Mouse (Mus musculus) right cerebral cortex, postnatal 14 days (tissue): Measurements from ENCODE around the gene Esyt2.
A peak's percentile ranks its signal among the peaks of the same experiment; 100 is the strongest.

ENCODE experiments used
- DNase-seq: peaks from one replicate; pipeline ENCODE4 v3.0.0; 2022

The Esyt2 gene

DNA sequence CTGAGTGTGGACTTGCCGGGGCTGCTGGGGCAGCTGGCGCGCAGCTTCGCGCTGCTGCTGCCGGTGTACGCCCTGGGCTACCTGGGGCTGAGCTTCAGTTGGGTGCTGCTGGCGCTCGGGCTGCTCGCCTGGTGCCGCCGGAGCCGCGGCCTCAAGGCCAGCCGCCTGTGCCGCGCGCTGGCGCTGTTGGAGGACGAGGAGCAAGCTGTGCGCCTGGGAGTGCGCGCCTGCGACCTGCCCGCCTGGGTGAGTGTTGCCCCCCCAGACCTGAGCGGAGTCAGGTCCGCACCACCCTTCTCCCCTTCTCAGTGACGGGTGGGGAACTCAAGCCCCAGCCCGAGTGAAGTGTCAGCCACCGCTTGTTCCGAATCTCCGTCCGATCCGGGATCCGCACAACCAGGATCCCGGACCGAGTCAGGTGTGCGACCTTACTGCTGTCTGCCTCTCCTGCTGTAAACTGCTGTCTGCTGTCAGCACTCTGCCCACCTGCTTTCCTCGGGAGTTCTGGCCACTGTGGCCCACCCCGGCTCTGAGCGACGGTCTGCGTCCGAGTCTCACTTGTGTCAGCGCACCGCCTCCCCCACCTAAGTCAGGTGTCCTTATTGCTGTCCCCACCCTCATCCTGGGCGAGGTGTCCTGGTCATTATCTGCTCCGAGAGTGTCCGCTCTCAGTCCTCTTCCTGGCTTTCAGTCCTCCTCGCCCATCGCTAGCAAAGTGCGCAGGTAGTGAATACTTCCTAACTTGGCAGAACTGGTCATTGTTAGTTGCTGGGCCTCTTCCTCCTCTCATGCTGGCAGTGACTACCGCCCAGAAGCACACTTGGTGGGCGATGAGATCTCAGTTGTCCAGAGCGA, 658 bp downstream of the Esyt2 start:
- DNase-seq: peak; percentile 38

DNA sequence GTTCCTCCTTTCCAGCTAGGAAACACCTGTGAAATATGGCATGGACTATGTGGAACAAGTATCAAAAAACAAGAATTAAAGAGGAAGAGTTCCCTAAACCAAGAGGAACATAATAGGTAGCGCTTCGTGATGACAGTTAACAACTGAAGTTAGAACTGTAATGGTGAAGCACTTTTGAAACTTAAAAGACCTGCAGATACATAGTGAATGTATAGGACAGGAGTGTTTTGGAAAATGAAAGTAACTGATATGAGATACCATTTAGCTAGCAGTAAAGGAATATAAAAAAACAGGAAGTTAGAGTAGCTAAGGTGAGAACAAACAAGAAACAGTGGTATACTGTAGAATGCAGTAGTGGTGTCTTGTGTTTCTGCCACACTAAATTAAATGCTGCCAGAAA, 1.9 kb downstream of the Esyt2 start:
- DNase-seq: no peak

DNA sequence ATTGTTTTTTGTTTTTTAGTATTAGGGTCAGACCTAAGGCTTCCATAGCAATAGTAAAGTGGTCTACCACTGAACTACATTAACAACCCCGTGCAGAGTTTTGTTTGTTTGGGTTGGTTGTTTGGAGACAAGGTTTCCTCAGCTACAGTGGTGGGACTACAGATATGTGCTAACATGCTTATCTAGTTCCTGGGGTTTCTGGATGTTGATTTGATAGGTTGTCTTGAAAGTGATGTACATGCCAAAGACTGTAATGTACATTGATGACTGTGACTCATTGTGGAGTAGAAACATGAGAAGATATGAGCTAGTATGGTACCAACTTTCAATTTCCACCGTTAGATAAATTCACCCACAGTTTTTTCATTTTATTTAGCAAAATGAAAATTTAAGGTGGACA, 2.5 kb downstream of the Esyt2 start:
- no peak for DNase-seq

DNA sequence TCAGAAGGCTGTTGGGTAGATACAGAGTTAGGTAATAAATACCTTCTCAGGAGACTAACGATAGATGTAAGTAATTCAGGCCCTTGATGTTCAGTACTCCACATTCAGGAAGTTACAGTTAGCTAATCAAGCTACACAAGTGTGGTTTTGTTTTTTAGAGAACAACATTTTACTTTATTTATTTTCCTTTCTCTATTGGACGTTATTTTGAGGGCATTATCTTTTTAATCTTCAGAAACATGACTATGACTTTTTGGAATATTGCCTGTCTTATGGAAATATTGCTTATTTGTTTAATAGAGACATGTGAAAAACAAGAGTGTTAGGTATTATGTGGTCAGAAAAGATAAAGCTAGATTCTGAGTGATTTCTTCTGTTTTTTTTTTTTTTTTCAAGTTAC, 12.2 kb downstream of the Esyt2 start:
- no peak for DNase-seq

DNA sequence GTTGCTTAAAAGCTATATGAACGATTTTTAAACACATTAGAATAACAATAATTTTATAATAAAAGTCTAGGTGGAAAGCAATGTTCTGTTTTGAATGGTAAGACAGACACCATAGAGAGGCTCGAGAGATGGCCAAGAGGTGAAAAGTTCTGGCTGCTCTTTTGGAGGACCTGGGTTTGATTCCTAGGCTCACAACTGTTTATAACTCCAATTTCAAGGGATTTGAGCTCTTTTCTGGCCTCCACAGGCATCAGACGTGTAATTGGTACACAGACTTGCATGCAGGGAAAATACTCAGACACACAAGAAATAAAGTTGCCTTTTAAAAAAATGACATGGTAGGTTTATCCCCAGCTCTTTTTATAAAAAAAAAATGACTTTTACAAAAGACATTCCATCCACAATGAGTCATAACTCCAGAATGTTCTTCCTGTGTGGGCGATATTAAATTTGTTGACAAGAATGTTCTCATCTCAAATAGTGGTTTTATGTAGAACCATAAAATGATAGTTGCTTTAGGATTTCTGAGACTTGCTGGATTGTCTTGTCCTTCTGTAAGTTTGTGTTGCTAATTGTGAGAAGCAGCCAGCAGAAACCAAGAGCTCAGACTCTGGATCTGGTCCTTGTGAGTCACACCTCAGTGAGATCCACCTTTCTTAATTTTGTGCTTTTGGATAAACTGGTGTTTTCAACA, 12.8 kb downstream of the Esyt2 start:
- no peak for DNase-seq

DNA sequence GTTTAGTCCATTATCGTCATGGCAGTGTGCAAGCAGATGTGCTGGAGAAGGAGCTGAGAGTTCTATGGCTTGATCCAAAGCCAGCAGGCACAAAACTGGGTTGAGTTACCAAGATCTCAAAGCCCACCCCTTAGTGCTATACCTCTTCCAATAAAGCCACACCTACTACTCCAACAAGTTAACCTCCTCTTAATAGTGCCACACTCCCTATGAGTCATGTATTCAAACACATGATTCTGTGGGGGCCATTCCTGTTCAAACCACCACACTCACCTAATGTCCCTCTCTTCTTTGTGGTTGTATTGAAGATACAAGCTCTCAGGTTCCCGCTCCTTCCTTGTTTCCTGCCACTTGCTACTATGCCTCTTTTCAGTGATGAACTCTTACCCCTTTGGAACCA, 18.9 kb downstream of the Esyt2 start:
- no peak for DNase-seq

DNA sequence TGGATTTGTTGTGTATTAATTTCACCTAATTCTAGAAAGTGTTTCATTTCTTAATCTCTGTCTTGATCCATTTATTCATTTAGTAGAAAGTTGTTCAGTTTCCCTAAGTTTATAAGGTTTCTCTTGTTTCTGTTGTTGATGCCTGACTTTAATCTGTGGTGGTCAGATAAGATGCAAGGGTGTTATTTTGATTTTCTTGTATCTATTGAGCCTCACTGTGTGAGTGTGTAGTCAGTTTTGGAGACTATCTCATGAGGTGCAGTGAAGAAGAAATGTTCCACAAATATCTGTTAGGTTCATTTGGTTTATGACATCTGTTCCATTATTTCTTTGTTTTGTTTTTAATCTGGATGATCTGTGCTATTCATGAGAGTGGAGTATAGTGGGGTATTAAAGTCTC, 21.2 kb downstream of the Esyt2 start:
- DNase-seq: no peak

DNA sequence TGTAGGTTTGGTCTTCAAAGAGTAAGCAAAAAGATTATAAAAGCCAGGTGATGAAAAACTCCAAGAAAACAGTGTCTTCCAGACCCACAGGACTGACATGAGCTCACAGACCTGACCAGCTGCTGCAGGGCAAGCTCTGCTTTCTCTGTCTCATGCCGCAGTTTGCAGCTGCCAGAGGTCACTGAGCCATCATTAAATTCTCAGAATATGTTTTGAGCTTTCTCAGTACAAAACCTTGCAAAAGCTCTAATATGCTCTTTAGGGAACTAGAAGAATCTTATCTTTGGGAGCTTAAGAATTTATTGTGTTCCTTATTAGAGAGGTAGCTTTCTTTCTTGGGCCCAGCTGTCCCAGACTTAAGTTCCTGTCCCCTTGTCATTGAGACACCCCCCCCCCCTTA, 25.0 kb downstream of the Esyt2 start:
- DNase-seq: no peak

DNA sequence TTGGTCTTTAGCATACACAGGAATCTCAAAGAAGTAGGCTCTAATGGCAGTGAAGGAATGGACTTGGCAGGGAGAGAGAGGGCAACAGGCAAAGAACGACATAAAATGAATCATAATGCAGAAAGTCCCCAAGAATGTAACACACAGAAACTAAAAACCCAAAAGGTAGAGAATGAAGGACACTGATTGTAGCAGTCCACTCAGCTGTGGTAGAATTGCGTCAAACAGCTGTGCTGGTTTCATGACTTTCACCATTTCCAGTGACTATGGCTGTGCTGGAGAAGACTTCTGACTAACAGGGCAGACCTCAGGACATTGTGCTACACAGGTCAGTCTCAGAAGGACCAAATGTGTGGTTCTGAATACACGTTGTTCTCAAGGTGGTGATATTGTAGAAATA, 26.9 kb downstream of the Esyt2 start:
- no peak for DNase-seq

DNA sequence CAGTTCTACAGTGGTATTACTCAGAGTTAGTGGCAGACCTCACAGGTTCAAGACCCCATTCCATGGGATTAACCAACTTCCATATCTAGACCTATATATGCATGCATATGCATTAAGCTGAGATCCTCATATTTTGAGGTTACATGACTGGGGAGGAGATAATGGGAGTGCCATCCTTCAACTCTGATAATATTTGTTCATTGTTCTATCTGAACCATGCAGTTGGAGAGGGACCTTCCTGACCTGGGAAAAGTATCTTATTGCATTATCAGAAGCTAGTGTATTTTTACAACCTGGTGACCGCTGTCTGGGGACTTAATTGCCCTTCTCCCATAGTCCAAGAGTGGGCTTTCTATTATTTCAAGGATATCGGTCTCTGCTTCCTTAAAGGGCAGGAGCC, 27.6 kb downstream of the Esyt2 start:
- DNase-seq: no peak

DNA sequence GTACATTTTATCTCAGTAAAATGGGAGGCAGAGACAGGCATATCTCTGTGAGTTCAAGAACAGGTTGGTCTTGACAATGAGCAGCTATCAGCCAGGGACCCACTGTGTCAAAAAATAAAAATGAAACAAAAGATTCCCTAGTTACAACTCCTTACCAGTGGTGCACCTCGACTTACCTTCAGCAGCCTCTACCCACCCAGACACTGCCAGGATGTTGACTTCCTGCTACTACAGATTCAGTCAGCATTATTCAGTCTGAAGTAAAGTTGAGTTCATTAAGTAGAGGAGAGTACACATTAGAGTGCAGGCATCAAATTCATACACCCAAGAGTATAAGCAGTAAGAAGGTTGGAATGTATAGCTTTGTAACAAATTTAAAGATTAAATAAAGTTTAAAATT, 32.8 kb downstream of the Esyt2 start:
- DNase-seq: no peak

DNA sequence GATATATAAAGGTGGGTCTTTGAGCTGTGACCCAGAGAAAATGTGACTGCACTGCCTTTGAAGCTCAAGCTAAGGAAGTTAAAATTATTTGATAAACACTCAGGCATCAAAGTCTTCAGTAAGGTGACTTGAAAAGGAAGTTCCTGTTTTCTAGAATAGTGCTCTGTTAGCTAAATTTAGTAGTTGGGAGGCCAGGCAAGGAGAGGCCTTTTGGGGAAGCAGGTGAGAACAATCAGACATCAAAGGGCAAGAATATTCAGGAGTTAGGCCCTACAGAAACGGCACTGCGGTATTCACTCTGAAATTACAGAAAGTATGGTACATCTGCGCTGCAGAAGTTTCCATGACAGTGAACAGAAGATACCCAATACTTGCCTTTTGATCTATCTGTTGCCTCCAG, 34.5 kb downstream of the Esyt2 start:
- DNase-seq: no peak

DNA sequence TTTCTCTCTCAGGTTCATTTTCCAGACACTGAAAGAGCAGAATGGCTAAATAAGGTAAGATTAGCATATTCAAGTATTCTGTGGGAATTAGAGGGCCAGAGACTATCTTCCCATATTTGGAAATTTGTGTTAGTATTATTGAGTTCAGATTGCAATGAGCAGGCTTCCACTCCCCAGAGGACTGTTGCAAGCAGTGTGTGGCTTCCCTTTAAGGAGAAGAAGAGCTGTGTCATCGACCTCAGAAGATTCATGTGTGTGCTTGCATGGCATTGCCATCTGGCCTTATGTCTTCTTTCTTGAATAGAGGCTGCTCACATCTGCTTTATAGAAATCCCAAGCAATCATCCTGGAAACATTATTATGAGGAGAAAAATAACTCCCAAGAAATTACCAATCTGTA, 36.8 kb downstream of the Esyt2 start:
- DNase-seq: no peak

DNA sequence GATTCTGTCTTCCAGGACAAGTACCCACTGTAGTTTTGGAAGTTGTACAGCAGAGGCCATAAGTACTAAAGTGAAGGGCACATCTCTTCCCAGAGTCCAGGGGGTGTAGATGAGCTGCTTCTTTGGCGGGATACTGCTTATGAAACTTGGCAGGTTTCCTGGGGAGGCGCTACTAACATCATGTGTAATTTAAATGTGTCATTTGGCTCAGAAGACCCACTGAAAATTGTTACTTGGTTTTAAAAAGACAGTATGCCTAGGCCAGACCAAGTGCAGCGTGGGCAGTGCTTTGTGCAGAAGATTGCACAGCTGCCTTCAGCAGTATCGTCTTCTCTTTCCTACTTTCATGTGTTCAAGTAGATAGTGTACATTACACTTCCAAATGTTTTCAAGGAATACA, 44.5 kb downstream of the Esyt2 start:
- peak; percentile 33 for DNase-seq

DNA sequence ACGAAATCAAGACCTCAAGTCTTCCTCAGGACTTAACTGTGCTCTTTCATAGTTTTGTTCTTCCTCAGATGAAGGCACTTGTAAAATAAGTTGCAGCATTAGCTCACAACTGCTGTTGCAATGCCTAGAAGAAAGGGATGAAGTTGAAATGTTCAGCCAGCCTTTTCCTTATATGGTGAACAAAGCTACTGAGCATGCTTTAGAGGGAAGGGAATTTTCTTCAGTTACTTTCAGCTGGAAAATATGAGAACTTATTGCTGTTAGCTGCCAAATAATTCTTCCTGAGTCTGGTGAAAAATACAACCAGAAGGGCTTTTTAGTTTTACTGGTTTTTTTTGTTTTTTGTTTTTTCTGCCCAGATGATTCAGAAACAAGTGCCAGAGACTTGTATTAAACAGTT, 45.2 kb downstream of the Esyt2 start:
- DNase-seq: no peak

DNA sequence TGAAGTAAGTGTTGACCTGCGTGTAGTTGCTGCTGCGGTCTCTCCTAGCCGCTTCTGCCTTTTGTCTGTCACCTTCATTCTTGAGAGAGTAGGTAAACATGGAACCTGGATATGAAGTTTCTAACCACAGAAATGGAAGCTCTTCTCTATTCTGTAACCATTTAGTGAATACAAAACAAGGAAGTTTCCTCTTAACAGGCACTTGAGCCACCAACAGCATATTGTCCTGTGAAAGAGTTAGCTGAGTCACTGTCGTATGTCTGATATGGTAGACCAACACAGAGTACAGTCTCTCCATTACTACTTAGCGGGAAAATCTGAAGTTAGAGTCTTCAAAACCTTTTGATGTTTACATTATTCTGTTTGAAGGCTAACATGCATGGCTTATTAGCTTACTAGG, 53.3 kb downstream of the Esyt2 start:
- DNase-seq: no peak

DNA sequence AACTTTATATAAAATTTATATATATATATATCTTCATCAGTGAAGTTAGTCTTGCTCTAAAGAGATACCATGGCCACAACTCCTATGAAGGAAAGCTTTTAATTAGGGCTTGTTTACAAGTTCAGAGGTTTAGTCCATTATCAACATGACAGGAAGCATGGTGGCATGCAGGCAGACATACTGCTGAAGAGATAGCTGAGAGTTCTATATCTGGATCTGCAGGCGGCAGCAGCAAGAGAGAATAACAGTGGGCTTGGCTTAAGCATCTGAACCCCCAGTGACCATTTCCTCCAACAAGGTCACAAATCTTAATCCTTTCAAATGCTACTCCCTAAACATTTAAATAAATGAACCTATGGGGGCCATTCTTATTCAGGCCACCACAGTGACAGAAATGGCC, 59.2 kb downstream of the Esyt2 start:
- DNase-seq: no peak

DNA sequence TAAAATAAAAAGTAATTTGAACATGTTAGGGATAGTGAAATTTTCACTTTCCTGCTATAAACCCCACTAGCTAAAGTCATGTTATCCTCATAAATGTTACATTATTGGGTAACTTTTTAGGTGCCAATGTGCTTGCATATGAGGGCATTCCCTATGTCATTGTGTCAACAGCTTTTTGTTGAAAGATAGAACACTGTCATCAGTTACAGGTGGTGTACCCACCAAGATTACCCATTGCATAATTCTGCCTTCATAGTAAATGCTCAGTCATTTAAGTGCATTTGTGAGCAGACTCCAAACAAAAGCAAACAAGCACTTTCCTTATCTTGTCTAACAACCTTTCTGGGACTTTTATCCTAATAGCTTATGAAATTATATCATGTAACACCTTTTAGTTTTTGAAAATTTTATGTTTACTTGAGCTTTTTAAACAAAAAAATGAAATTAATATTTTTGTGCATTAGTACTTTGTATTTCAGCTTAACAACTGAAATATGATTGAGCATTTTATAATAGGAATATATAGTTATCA, 67.8 kb downstream of the Esyt2 start:
- no peak for DNase-seq

DNA sequence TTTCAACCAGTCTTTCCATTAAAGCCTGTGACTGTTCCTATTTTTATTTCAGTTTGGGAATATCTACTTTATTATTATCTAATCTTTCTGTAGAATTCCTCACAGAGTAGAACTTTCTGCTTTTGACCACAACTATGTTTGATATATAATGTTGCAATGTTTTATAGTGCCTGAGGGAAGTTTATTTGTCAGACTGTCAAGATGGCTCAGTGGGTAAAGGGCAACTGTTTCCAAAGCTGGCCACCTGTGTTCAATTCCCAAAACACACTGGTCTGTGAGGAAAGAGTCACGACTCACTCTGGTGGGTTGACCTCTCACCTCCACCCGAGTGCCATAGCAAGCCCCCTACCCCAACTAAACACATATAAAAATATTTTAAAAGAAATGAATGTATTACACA, 68.4 kb downstream of the Esyt2 start:
- no peak for DNase-seq

DNA sequence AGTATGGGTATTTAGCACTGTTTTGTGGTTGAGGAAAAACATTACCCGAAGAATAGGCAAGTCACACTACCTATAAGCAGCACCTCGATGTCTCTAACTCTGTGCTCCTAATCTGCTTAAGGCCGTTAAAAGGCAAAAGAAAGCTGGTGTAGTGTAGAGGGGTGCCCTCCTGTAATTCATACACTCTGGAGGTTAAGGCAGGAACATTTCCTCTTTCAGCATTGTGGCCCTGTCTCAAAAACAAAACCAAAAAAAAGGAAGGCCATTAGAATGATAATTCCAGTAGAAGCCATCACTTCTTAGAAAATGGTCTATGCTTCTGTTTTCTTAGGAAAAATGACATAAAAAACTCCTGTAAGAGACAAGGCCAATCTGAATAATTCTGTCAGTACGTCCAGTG, 70.0 kb downstream of the Esyt2 start:
- DNase-seq: no peak

DNA sequence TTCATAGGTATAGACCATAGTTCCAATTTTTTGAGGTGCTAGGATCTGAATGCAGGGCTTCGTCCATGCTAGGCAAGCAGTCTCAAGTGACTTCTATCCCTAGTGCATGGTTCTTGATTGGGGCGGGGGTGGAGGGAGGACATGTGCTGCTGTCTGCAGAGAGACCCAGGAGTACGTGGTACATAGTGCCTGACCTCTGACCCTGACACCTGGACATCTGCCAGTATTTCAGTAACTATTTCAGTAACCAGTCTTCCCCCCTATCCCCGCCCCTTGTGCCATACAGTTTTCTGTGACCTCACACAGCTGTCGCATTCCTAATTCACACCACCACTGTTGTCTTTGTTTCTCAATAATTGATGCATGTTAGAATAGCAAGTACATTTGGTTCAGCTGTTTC, 71.4 kb downstream of the Esyt2 start:
- DNase-seq: no peak

DNA sequence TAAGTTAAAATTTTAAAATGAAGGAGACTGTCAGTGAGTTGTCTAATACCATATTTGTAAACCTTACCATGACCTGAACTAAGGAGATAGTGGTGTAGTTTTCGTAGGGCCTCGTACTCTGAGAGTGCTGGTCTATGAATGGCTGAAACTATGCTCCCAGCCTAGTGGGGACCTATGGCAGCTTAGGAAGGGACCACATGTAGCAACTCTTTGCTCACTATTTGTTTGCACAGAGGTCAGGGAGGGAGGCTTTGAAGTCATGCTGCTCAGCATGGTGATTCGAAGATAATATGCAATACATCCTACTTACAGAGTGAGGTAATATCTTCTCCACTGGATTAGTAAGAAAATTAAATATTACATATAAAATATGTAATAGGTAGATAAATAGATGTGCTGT, 73.7 kb downstream of the Esyt2 start:
- no peak for DNase-seq

DNA sequence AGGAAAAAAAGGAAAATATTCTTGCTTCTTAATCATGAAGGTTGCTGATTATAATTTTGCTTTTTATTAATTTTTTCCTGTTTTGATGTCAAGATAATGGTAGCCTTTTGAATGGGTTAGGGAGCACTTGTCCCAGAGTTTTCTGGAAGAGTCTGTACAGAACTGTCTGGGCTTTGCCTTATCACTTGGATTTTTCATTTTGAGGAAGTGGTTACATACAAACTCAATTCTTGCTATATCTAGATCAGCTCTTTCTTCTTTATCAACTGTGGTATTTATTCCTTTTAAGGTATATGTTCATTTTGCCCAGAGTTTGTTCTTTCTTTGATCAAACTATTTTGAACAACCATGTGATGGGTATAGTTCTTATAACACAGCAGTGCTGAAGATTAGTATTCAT, 81.1 kb downstream of the Esyt2 start:
- DNase-seq: no peak

DNA sequence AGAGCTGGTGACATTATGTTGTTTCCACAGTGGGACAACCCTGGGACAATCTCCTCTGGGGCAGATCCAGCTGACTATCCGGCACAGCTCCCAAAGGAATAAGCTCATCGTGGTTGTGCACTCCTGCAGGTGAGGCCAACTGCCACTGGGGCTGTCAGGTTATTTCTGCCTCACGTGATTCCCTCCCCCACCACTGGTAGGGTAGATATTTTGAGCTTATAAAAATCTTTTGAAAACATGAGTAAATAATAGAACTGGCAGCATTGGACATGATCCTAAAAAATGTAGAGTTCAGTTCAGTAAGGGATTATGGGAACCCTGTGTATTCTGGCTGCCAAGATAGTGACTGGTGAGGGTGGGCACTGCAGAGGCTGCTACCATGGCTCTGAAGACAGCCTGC, 85.9 kb downstream of the Esyt2 start:
- no peak for DNase-seq

DNA sequence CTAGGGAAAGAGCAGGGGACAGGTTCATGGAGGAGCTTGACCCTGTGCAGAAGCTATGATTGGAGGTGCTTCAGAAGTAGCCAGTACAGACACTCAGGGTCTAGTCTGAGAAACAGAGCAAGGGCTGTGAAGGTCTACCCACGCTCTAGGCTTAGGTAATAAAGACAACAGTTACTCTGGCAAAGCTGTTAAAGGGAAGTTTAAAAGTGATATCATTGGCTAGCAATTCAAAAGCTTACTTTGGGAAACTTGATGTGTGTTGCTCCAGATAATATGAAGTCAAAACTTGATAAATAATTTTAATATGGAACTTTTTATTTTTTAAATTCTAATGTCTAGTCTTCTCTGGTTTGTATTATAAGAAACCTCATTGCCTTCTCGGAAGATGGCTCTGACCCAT, 86.3 kb downstream of the Esyt2 start:
- no peak for DNase-seq
